Mouse (Mus musculus): ENCODE measurements around the gene Pdxp.

GRCm38 (mm10) chr15:78914823-78915659 is 1.3 kb downstream of the Pdxp start:
- TF ChIP-seq POLR2A (IDR thresholded peaks at IDR 0.05; ENCODE audit: borderline replicate concordance, extremely low read depth, low read depth, low read length) (no peak), CTCF (IDR thresholded peaks at IDR 0.05; ENCODE audit: insufficient read depth, low read length) (no peak)
